Mouse (Mus musculus) thymus, adult 2 months (tissue): ENCODE measurements at regions not wholly inside any gene's neighbourhood (a gene's known extent, or its start where the extent isn't known, plus 50 kb on each side); places are given as distances from the start of the nearest gene placed in this dataset.

Experiments
- DNase-seq: peaks from one replicate; pipeline ENCODE4 v3.0.0; 2021
- H3K27ac ChIP-seq: fragments of 200-500 bp; 2 replicates; pipeline ENCODE4 v1.5.1; 2012; ENCODE audit warnings: low read length, control low read depth; ENCODE audit not compliant: control insufficient read depth, insufficient read depth
- H3K27me3 ChIP-seq: fragments of 200-500 bp; 2 replicates; pipeline ENCODE4 v1.6.1; 2012; ENCODE audit warnings: mild to moderate bottlenecking, low read length, moderate library complexity, mixed read lengths; ENCODE audit not compliant: control insufficient read depth, insufficient read depth
- H3K36me3 ChIP-seq: fragments of 200-500 bp; 2 replicates; pipeline ENCODE4 v1.6.1; 2012; ENCODE audit warnings: mild to moderate bottlenecking, low read length, moderate library complexity; ENCODE audit not compliant: control insufficient read depth, insufficient read depth
- H3K4me1 ChIP-seq: fragments of 200-500 bp; replicated peaks from 2 replicates; pipeline ENCODE4 v1.6.1; 2012; ENCODE audit warnings: low read length; ENCODE audit not compliant: control insufficient read depth, insufficient read depth
- H3K4me3 ChIP-seq: fragments of 200-500 bp; 2 replicates; pipeline ENCODE4 v1.5.1; 2012; ENCODE audit warnings: mild to moderate bottlenecking, low read length, control low read depth, moderate library complexity; ENCODE audit not compliant: control insufficient read depth, insufficient read depth
- CTCF ChIP-seq: fragments of 200-500 bp; IDR thresholded peaks from 2 replicates; pipeline ENCODE4 v1.5.1; 2012; ENCODE audit warnings: mild to moderate bottlenecking, control low read depth, low read length, moderate library complexity, borderline replicate concordance; ENCODE audit not compliant: control insufficient read depth, poor library complexity, insufficient read depth; ENCODE audit errors: extremely low read depth
- POLR2A ChIP-seq: fragments of 200-500 bp; IDR thresholded peaks from 2 replicates; pipeline ENCODE4 v1.6.1; 2012; ENCODE audit warnings: mild to moderate bottlenecking, low read length, control low read depth, moderate library complexity; ENCODE audit not compliant: control insufficient read depth, poor library complexity, insufficient read depth; ENCODE audit errors: extremely low read depth
- whole genome bisulfite sequencing: fragments of 180-500 bp; shearing (Covaris S2); methylation state at CpG from one replicate; pipeline ENCODE4 v1.1.7; 2018; 5-methylcytosine and 5-hydroxymethylcytosine counted together

DNA sequence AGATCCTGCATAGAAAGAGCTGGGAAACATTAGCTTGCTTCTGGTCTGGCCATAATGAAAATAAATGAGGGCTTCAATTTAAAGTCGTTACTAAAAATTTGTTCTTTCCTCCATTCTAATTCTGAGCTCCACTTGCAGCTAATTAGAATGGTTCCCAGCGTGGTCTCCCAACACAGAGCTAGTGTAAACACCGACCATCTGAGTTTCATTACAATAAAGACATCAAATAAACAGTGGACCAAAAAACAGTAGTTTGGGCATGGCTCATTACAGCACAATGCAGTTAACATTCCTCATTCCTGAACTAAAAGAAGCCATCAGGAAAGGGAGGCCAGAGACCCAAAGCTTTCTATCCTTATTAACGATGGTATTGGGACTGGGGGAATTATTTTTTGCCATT, 369.6 kb upstream of the Sox9 start:
- WGBS: 74% methylated on average over 4 of the region's 4 CpGs
- H3K27ac ChIP-seq: no peak overlapping the region
- TF ChIP-seq CTCF (no peak), POLR2A (no peak)
- no peaks in the 10 kb centered on the region for H3K4me1 ChIP-seq
- no peak for DNase-seq
- H3K4me3 ChIP-seq: no peak overlapping the region
- H3K36me3 ChIP-seq: no peaks in the 10 kb centered on the region
- H3K27me3 ChIP-seq: no peaks in the 10 kb centered on the region

DNA sequence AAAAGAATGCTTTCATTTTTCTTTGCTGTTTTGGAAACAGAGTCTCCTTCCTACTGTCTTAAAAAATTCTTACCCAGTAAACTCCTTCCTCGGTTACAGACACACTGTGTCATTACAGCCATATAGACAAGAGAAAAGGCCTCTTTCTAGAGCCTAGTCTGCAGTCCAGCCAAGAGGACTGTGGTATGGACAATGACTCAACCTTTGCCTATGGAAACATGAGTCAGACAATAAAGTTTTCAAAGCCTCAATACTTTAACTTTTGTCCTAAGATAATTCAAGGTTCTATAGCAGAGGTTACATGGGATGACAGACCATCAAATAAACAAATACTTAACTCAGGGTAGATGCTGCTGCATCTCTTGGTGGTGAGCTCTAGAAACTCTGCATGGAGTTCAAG, 339.4 kb upstream of the Sox9 start:
- TF ChIP-seq POLR2A: no peak
- TF ChIP-seq CTCF: no peak
- WGBS: 81% methylated on average over 1 of the region's 1 CpGs
- no peak for DNase-seq
- no peak overlapping the region for H3K4me3 ChIP-seq
- no peaks in the 10 kb centered on the region for H3K36me3 ChIP-seq
- no peak overlapping the region for H3K27ac ChIP-seq
- H3K4me1 ChIP-seq: no peaks in the 10 kb centered on the region
- H3K27me3 ChIP-seq: no peaks in the 10 kb centered on the region

DNA sequence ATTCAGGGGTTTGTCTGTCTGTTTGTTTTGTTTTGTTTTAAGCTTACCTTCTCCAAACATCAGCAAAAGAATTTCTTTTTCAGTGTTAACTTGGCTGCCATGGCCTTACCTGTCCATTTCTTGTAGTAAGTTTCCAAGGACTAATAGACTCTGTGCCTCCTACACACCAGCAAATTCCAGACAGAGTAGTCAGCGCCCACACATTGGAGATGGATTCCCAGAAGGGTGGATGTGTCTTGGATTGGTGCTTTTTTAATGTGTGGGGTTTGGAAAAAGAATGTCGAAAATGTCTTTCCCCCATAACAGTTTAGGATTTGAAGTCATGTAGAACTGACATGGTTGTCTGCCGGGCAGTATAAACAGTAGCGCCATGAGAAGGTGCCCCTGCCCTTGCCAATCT, 338.1 kb upstream of the Sox9 start:
- Histone ChIP-seq H3K36me3 (no peaks in the 10 kb centered on the region), H3K27me3 (no peaks in the 10 kb centered on the region), H3K4me1 (no peaks in the 10 kb centered on the region), H3K27ac (no peak overlapping the region), H3K4me3 (no peak overlapping the region)
- no peak for DNase-seq
- WGBS: 88% methylated on average over 4 of the region's 4 CpGs
- TF ChIP-seq CTCF (no peak), POLR2A (no peak)

DNA sequence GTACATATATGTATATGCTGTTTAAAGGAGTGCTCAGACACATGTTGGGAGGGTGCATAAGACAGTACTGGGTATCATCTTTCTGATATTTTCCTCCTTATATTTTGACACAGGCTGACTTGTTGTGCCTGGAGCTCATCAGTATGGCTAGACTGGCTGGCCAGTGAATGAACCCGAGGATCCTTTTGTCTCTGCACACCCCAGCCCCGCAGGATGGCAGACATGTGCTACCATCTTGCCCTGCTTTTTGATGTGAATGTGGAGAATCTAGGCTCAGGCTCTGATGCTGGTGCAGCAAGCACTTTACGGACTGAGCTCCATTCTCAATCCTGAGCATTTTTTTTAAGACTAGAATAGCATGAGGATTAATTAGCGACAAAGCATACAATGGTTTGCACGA, 332.4 kb upstream of the Sox9 start:
- H3K4me1 ChIP-seq: no peaks in the 10 kb centered on the region
- H3K4me3 ChIP-seq: no peak overlapping the region
- TF ChIP-seq POLR2A: no peak
- no peak for TF ChIP-seq CTCF

DNA sequence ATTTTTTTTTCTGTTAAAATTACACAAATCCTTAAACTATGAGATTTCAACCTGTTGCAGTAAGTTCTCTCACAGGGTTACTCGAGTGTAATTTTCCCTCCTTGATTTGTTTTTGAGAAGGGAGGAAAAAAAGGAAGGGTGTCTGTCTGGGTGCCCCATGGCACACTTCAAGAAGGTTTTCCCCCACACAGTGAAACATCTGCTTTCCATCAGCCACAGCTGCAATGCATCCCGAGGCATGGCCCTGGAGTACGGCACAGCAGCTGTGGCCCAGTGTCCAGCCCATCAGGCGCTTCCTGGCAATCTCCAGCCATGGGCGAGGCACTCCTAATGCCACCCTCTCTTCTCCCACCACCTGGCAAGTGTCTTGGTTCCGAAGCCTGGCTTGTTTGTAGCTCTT, 331.8 kb upstream of the Sox9 start:
- Histone ChIP-seq H3K4me1 (no peaks in the 10 kb centered on the region), H3K4me3 (no peak overlapping the region), H3K27me3 (no peaks in the 10 kb centered on the region), H3K36me3 (no peaks in the 10 kb centered on the region), H3K27ac (no peak overlapping the region)
- no peak for DNase-seq
- 82% methylated on average over 6 of the region's 6 CpGs for WGBS
- TF ChIP-seq POLR2A (no peak), CTCF (no peak)

More for the DNA sequence above, 332.4 kb upstream of the Sox9 start:
- Histone ChIP-seq H3K27ac (no peak overlapping the region), H3K27me3 (no peaks in the 10 kb centered on the region), H3K36me3 (no peaks in the 10 kb centered on the region)
- 87% methylated on average over 5 of the region's 5 CpGs for WGBS
- no peak for DNase-seq

DNA sequence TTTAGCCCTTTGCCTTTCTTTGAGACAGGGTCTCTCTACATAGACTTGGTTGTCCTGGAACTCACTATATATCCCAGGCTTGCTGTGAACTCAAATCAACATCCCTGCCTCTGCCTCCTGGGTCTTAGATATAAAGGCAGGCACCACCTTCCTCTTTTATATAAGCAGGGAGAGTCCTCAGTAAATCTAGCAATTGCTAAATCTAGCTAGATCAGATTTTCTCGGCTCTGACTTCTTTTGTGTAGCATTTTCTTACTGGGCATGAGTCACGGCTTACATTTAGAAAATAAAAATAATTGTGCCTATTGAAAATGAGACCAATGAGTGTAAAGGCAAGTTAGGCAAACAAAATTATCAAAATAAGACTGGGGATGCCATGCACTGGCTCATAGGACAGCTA, 323.9 kb upstream of the Sox9 start:
- H3K4me1 ChIP-seq: no peaks in the 10 kb centered on the region
- WGBS: 94% methylated on average over 2 of the region's 2 CpGs
- TF ChIP-seq CTCF: no peak
- TF ChIP-seq POLR2A: no peak
- H3K27ac ChIP-seq: no peak overlapping the region
- no peak for DNase-seq
- H3K27me3 ChIP-seq: no peaks in the 10 kb centered on the region
- no peaks in the 10 kb centered on the region for H3K36me3 ChIP-seq
- no peak overlapping the region for H3K4me3 ChIP-seq

DNA sequence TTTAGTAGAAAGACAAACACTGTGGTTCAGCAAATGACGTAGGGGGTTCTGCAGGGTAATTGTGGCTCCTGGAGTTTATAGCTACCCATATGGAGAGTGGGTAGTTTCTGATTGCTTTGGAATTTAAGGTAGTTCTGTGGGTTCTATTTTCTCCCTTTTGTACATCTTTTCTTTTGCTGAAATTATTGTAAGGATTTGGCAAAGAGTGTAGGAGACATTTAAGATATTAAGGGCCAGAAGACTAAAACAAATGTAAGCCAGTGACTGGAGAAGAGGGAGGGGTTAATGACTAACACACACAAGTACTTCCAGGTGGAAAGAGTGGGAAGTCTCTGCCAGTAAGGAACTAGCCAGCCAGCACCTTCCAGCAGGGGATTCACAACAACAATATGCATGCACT, 318.9 kb upstream of the Sox9 start:
- no peak for DNase-seq
- no peaks in the 10 kb centered on the region for H3K27me3 ChIP-seq
- H3K4me1 ChIP-seq: no peaks in the 10 kb centered on the region
- TF ChIP-seq CTCF (no peak), POLR2A (no peak)
- no peak overlapping the region for H3K4me3 ChIP-seq
- WGBS: 90% methylated on average over 1 of the region's 1 CpGs
- no peak overlapping the region for H3K27ac ChIP-seq
- no peaks in the 10 kb centered on the region for H3K36me3 ChIP-seq

DNA sequence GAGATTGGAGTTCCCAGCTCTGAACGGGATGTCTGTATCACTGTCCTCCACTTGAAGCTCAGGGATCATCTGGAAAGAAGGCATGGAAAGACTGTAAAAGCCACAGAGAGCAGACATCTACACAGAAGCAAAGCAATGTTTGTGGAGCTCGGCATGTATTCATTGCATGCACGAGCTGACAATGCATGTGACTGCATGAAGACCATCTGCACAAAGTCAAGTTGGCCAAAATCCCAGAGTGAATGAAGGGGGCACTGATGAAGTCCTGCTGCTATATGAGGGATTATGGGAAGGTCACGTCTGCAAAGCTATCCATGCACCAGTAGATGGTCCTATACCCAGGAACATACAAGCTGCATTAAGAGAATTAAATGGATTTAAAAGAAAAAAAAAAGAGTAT, 317.6 kb upstream of the Sox9 start:
- Histone ChIP-seq H3K4me1 (no peaks in the 10 kb centered on the region), H3K4me3 (no peak overlapping the region), H3K27me3 (no peaks in the 10 kb centered on the region), H3K36me3 (no peaks in the 10 kb centered on the region), H3K27ac (no peak overlapping the region)
- no peak for TF ChIP-seq CTCF
- no peak for TF ChIP-seq POLR2A
- DNase-seq: no peak
- WGBS: 83% methylated on average over 4 of the region's 4 CpGs
